Mouse (Mus musculus): ENCODE results near the gene Appl2. TPM values are rescaled to one million over a fixed set of nuclear protein-coding genes. Genes with fewer than 3 reads are reported as not detected.

Gene Appl2
- polyA plus RNA-seq, 1 experiment from 2014 or later = 59.6 TPM

DNA sequence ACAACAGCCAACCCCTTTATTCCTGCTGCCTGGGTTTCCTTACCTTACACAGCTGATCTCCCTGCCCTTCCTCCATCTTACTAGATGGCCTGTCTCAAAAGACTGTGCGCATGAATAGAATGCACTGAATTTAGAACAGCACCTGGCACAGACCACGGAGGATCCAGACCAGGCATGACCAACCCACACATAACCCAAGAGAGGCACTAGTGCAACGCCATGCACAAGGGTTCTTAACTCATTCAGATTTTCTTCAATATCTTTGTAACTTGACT lies 2.9 kb downstream of the Appl2 start:
- no peak overlapping the region for H3K27ac ChIP-seq
- H3K27me3 ChIP-seq (replicated peaks) = no peaks in the 10 kb centered on the region
- no peak overlapping the region for H3K9ac ChIP-seq
- H3K4me1 ChIP-seq = peaks cover 46% of the 10 kb centered on the region
- ATAC-seq (replicated peaks) = no peak
- H3K36me3 ChIP-seq (replicated peaks) = no peaks in the 10 kb centered on the region
- H3K9me3 ChIP-seq = no peaks in the 10 kb centered on the region
- H3K4me2 ChIP-seq = no peak overlapping the region
- 95% methylated on average over 3 of the region's 3 CpGs for WGBS
- H3K4me3 ChIP-seq = no peak overlapping the region

DNA sequence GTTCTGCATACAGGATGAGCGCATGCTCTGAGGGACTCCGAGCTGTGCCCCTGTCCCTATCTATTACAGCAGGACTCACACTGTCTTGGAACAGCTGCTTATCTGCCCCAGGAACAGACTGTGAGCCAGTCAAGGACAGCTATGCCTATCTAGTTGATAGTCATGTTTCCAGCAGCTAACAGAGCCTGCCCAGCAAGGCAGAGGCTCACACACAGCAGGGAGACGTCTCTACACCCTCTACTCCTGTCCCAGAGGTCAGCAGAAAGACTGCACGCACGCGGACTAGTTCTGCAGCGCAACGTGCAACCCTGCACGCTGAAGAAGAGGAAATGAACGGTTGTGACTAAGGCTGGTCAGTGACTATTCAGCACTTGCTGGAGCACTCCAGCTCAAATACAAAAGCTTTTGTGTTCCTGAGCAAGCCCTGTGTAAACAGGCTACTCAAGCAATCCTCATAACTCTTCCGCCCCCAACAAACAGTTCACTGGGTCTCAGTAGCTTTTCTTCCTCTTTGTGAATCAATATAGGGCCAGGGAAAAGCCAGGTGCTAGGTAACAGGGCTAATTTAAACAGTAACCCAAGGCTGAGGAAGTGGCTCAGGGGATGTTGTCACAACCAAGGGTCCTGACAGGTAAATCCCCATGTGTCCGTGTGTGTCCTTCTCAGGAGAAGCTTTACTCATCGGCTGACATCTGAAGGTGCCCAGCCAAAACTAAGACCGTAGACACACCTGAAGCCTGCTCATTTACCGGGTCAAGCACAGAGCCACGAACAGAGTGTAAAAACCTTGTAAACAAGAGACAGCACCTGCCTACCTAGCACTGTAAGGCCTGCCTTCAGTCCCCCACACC lies 3.4 kb downstream of the Appl2 start:
- H3K4me2 ChIP-seq = peak overlapping the region; percentile 11; the same call in 1 of the 2 replicates

DNA sequence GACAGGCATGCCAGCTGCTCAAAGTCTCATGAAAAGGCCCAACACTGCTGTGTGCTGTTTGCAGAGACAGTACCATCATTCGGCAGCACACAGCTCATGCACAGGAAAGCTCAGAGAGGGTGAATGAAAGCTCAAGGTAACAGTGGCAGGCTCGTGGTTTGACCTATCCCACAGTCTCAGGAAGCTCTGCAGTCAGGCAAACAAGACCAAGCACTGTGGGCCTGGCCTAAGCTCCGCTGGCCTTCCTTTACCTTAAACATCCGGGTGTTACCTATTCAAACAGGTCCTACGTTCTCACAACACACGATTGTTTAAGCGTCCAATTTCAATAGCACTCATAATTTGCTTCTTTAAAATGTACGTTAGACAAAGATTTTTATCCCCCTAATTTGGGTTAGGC lies 4.4 kb downstream of the Appl2 start:
- no peak for ATAC-seq (replicated peaks)
- Histone ChIP-seq H3K27me3 (replicated peaks) (no peaks in the 10 kb centered on the region), H3K27ac (no peak overlapping the region), H3K9me3 (no peaks in the 10 kb centered on the region), H3K9ac (no peak overlapping the region), H3K4me3 (no peak overlapping the region), H3K4me2 (no peak overlapping the region), H3K36me3 (replicated peaks) (0 out of 2 replicates have a peak, but pooled peaks cover 4% of the 10 kb centered on the region), H3K4me1 (peaks cover 45% of the 10 kb centered on the region)
- 78% methylated on average over 8 of the region's 8 CpGs for WGBS

More for the DNA sequence above, 3.4 kb downstream of the Appl2 start:
- H3K36me3 ChIP-seq (replicated peaks) = no peaks in the 10 kb centered on the region
- peaks cover 46% of the 10 kb centered on the region for H3K4me1 ChIP-seq
- 58% methylated on average over 16 of the region's 16 CpGs for WGBS
- no peaks in the 10 kb centered on the region for H3K9me3 ChIP-seq
- no peak overlapping the region for H3K4me3 ChIP-seq
- no peak for ATAC-seq (replicated peaks)
- H3K27ac ChIP-seq = peak overlapping the region; percentile 51; the same call in 1 of the 2 replicates
- H3K27me3 ChIP-seq (replicated peaks) = no peaks in the 10 kb centered on the region
- H3K9ac ChIP-seq = no peak overlapping the region

DNA sequence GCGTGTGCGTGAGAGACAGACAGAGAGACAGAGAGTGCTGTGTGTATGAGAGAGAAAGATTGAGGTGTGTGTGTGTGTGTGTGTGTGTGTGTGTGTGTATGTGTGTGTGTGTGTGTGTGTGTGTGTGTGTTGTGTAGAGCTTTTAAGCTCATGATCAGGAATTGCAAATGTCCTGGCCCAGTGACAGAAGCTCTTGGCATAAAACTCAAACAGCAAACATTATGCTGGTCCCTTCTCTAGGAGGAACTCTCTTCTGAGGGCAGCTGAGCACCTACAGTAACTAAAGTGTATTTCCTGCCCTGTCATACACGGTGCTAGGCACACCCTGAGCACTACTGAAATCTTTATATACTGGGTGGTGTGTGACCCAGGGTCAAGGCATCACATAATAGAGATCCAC lies 6.9 kb downstream of the Appl2 start:
- Histone ChIP-seq H3K9me3 (no peaks in the 10 kb centered on the region), H3K9ac (no peak overlapping the region), H3K4me2 (no peak overlapping the region), H3K27me3 (replicated peaks) (no peaks in the 10 kb centered on the region), H3K4me1 (peaks cover 29% of the 10 kb centered on the region), H3K27ac (no peak overlapping the region), H3K36me3 (replicated peaks) (0 out of 2 replicates have a peak, but pooled peaks cover 4% of the 10 kb centered on the region), H3K4me3 (no peak overlapping the region)
- no peak for ATAC-seq (replicated peaks)
- WGBS = 85% methylated on average over 3 of the region's 3 CpGs

DNA sequence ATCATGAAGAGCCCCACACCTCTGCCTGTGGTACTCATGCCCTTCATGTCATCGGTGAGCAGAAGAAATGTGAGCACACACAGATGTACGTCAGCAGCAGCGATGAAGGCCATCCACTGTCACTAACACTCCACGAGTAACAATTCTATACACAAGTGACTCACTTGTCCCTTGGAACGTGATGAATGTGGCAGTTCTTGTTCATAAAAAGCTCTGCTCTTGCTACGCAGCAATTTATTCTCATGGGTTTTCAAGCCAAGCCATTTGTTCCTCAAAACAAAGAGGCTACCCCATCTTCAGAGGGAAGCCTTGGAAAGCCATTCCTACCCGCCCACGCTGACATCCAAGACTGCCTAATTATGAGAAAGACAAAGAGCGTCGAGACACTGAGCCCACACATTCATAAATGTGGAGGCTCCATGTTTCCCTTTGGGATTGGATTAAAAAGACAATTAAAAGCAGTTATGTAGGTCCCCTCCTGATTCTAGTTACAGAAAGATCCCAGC lies 8.6 kb downstream of the Appl2 start:
- Histone ChIP-seq H3K4me2 (no peak overlapping the region), H3K27ac (no peak overlapping the region), H3K4me3 (no peak overlapping the region), H3K36me3 (replicated peaks) (0 out of 2 replicates have a peak, but pooled peaks cover 4% of the 10 kb centered on the region), H3K9me3 (no peaks in the 10 kb centered on the region), H3K4me1 (peaks cover 15% of the 10 kb centered on the region), H3K27me3 (replicated peaks) (no peaks in the 10 kb centered on the region), H3K9ac (no peak overlapping the region)
- 64% methylated on average over 10 of the region's 10 CpGs for WGBS
- ATAC-seq (replicated peaks) = no peak

DNA sequence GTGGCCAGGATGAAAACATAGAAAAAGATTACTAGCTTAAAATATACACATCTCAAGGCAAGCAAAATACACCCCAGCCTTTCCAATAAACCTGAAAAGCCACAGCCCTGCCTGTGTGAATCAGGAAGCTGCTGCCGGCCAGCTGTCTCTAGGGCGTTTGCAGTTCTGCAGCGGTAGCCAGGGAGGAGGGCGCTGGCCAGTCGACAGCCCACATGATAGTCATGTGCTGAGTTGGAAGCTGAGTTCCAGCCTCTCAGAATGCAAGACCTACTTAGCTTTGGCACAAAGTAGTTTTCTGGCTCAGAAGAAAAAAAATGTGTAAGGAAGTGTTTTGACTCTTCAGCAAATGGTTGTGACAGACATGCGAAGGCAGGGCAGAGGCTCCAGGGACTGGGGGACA lies 11.2 kb downstream of the Appl2 start:
- no peak for ATAC-seq (replicated peaks)
- Histone ChIP-seq H3K27me3 (replicated peaks) (no peaks in the 10 kb centered on the region), H3K27ac (no peak overlapping the region), H3K9ac (no peak overlapping the region), H3K9me3 (no peaks in the 10 kb centered on the region), H3K36me3 (replicated peaks) (0 out of 2 replicates have a peak, but pooled peaks cover 4% of the 10 kb centered on the region), H3K4me3 (no peak overlapping the region), H3K4me2 (no peak overlapping the region), H3K4me1 (peaks cover 10% of the 10 kb centered on the region)
- WGBS = 47% methylated on average over 6 of the region's 6 CpGs

DNA sequence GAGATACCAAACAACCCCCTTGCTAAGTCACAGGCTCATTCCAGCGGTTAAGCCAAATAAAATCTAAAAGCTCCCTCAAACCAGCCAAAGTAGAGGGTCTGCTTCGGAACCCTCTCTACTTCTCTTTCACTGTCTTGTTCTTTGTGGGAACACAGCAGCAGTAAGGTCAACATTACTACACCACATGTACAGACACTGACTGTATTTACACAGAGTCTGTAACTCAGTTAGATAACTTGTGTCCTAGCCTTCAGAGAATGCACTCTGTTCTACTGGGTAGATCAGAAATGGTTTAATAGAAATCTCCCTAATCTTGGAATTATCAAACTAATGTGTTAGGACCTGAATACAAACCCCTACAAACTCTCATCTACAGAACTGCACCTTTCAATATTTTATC lies 12.3 kb downstream of the Appl2 start:
- H3K4me3 ChIP-seq = no peak overlapping the region
- WGBS = 93% methylated on average over 2 of the region's 2 CpGs
- H3K4me1 ChIP-seq = peaks cover 10% of the 10 kb centered on the region
- ATAC-seq (replicated peaks) = no peak
- no peak overlapping the region for H3K9ac ChIP-seq
- H3K9me3 ChIP-seq = no peaks in the 10 kb centered on the region
- no peak overlapping the region for H3K27ac ChIP-seq
- 0 out of 2 replicates have a peak, but pooled peaks cover 4% of the 10 kb centered on the region for H3K36me3 ChIP-seq (replicated peaks)
- no peaks in the 10 kb centered on the region for H3K27me3 ChIP-seq (replicated peaks)
- H3K4me2 ChIP-seq = no peak overlapping the region

DNA sequence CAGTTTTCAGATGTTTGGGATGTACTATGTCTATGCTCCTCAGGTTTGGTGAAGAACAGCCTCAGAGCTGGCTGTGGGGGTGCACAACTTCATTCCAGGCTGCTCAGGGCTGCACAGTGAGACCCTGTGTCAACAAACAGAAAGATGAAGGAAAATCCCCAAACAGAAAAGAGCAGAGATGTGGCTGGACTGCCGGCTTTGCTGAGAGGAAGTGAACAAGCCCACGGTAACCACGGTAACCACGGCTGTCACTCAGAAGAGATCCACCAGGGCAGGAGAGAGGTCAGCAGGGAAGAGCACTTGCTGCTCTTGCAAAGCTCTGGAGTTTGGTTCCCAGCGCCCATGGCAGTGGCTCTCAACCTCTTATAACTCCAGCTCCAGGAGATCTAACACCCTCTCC lies 14.1 kb downstream of the Appl2 start:
- H3K9ac ChIP-seq = no peak overlapping the region
- no peak overlapping the region for H3K4me3 ChIP-seq
- no peak overlapping the region for H3K4me2 ChIP-seq
- peak; percentile 69 for ATAC-seq (replicated peaks)
- H3K36me3 ChIP-seq (replicated peaks) = 0 out of 2 replicates have a peak, but pooled peaks cover under 1% of the 10 kb centered on the region
- WGBS = 28% methylated on average over 5 of the region's 5 CpGs
- H3K9me3 ChIP-seq = no peaks in the 10 kb centered on the region
- H3K4me1 ChIP-seq = peaks cover 10% of the 10 kb centered on the region
- peak overlapping the region; percentile 32; the same call in 1 of the 2 replicates for H3K27ac ChIP-seq
- H3K27me3 ChIP-seq (replicated peaks) = no peaks in the 10 kb centered on the region

DNA sequence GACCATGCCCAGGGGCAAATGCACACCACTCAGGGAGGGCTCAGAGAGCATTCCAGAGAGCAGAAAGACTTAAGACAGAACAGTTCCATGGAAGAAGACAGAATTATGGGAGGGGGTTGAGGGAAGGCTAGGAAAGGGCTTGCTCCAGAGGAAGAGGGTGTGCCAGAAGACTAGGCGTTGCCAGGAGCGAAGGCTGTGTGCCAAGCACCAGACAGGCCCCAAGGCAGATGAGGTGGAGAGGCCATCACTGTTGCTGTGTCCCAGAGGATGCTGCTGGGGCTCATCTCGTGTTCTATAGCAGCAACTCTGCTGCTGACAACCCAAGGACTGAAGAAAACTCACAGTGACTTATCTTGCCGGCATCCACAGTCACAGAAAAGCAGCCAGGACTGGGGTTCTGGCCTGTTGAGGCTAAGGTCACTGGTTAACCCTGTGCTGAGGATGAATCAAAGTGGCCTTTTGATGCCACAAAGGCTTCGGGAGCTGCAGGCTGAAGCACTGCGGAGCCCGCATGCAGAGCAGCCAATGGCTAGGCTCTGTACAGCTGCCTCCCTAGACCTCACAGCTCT lies 15.6 kb downstream of the Appl2 start:
- WGBS = 60% methylated on average over 7 of the region's 7 CpGs
- no peaks in the 10 kb centered on the region for H3K9me3 ChIP-seq
- no peak overlapping the region for H3K27ac ChIP-seq
- no peak overlapping the region for H3K4me3 ChIP-seq
- no peaks in the 10 kb centered on the region for H3K27me3 ChIP-seq (replicated peaks)
- H3K9ac ChIP-seq = no peak overlapping the region
- no peak for ATAC-seq (replicated peaks)
- H3K36me3 ChIP-seq (replicated peaks) = no peaks in the 10 kb centered on the region
- no peak overlapping the region for H3K4me2 ChIP-seq
- H3K4me1 ChIP-seq = peaks cover 10% of the 10 kb centered on the region

DNA sequence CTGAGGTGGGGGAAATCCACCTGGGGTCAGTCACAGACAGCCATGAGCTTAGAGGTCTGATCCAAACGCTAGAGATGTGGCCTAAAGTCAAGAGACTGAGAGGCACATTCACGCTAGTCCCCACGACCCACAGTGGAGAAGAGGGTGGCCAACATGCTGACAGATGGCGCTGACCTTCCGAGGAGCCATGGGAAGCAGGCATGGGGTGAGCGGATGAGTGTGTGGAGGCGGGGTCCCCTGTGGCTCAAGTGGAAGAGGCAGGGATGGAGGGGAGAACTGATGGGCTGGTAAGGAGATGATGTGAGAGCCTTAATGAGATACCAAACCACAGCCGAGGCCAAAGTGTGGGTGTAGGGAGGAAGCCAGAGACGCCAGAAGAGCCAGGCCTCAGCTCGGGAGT lies 16.8 kb downstream of the Appl2 start:
- Histone ChIP-seq H3K27ac (no peak overlapping the region), H3K27me3 (replicated peaks) (no peaks in the 10 kb centered on the region), H3K36me3 (replicated peaks) (peaks cover 5% of the 10 kb centered on the region; the same call in 1 of the 2 replicates), H3K9ac (no peak overlapping the region), H3K4me3 (no peak overlapping the region), H3K4me2 (no peak overlapping the region), H3K4me1 (peaks cover 10% of the 10 kb centered on the region), H3K9me3 (no peaks in the 10 kb centered on the region)
- WGBS = 88% methylated on average over 10 of the region's 10 CpGs
- ATAC-seq (replicated peaks) = no peak

DNA sequence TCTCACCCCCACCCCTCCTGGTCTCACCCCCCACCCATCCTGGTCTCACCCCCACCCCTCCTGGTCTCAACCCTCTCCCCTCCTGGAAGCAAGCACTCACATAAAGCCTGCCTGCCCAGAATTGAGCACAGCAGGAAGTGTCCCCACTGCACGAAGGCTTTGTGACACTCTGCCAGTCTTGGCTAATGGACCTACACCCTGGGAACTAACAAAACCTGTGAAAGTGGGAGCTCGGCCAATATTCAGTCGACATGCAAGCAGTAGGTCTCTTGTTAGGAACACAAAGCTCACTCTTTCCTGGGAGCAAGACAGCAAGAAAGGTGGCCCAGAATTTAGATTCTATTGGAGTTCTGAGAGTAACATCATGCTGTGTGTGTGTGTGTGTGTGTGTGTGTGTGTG lies 17.6 kb downstream of the Appl2 start:
- H3K4me1 ChIP-seq = peaks cover 10% of the 10 kb centered on the region
- 48% methylated on average over 3 of the region's 3 CpGs for WGBS
- no peaks in the 10 kb centered on the region for H3K9me3 ChIP-seq
- H3K9ac ChIP-seq = no peak overlapping the region
- no peaks in the 10 kb centered on the region for H3K27me3 ChIP-seq (replicated peaks)
- ATAC-seq (replicated peaks) = no peak; the same call in 1 of the 2 replicates
- H3K4me3 ChIP-seq = no peak overlapping the region
- peaks cover 9% of the 10 kb centered on the region; the same call in 1 of the 2 replicates for H3K36me3 ChIP-seq (replicated peaks)
- peak overlapping the region; percentile 25; the same call in 1 of the 2 replicates for H3K27ac ChIP-seq
- H3K4me2 ChIP-seq = no peak overlapping the region

DNA sequence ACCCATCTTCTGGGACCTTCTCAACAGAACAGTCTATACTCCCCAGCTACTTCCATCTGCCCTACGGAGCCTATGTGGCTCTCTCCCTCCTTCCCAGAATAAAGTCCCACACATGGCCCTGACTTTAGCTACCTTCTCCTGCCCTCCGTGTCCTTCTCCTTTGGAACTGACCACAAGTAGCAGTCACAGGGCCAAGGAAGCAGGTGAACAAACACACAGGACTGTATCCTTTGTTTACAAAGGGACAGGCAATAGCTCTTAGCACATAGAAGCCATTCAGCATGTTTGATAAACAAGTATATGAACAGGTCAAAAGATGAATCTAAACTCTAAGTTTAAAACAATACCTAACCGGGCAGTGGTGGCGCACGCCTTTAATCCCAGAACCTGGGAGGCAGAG lies 18.7 kb downstream of the Appl2 start:
- 93% methylated on average over 5 of the region's 5 CpGs for WGBS
- Histone ChIP-seq H3K4me3 (no peak overlapping the region), H3K4me2 (no peak overlapping the region), H3K27me3 (replicated peaks) (no peaks in the 10 kb centered on the region), H3K9me3 (no peaks in the 10 kb centered on the region), H3K36me3 (replicated peaks) (peaks cover 9% of the 10 kb centered on the region; the same call in 1 of the 2 replicates), H3K4me1 (peaks cover 8% of the 10 kb centered on the region), H3K27ac (no peak overlapping the region), H3K9ac (no peak overlapping the region)
- ATAC-seq (replicated peaks) = no peak

Data from midbrain, embryonic 15.5 days (tissue).